Mouse (Mus musculus): ENCODE data around the gene Cd200r2. TPM values are rescaled to one million over a fixed set of nuclear protein-coding genes. Genes with fewer than 3 reads are reported as not detected.
"Not testable (repeated sequence)": the region's sequence is repeated elsewhere in the genome, so short reads cannot be mapped to it uniquely, and the experiment has no call there.

Cd200r2 gene
- 0.05 TPM in 1 of 2 replicates, not detected in the other for polyA plus RNA-seq (2015; fragmentation: Nextera tagmentation; extraction: Ambion mirVana)

DNA sequence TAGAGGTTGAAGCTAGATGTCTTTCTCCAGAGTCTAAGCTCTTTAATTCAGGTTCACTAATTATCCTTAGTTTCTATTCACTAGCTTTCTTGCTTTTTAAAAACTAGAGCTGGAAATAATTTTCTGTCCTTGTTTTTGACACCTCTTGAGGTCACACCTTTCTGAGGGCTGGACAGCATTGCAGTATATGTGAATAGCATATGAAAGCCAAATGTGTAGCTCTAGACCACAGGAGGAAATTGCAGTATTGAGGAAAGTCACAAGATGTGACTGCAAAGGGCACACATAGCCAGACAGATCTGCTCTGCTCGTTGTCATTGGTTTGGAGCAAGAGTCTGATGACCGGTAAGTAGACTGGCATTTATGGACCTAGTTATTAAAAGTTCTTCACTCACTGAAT lies at the start of gene Cd200r2:
TSS of gene Cd200r2 (plus strand) at position 301 of the 400 bp plus-strand sequence.
- Histone ChIP-seq H3K9ac (ENCODE audit: low read length) (no peak within 1 kb of the TSS), H3K4me3 (ENCODE audit: low read depth, low read length) (no peak within 1 kb of the TSS), H3K27ac (replicated peaks) (no peak within 1 kb of the TSS), H3K36me3 (ENCODE audit: control insufficient read depth, insufficient read depth, low read length) (no peaks in the 10 kb centered on the region), H3K4me1 (replicated peaks; ENCODE audit: control insufficient read depth, insufficient read depth) (no peaks in the 10 kb centered on the region), H3K4me2 (replicated peaks; ENCODE audit: low read depth) (no peak within 1 kb of the TSS), H3K27me3 (ENCODE audit: control insufficient read depth, insufficient read depth, low read length) (no peaks in the 10 kb centered on the region), H3K9me3 (ENCODE audit: control insufficient read depth, low read length) (no peaks in the 10 kb centered on the region)
- WGBS: 81% methylated on average over 2 of the region's 2 CpGs
- DNase-seq (ENCODE audit: low spot score): no peak
- TF ChIP-seq EP300 (optimal IDR thresholded peaks at IDR 0.05) (no peak), CTCF (IDR thresholded peaks at IDR 0.05; ENCODE audit: low read depth) (no peak)
- ATAC-seq (ENCODE audit: low FRiP score, low TSS enrichment): no peak

- H3K27ac ChIP-seq (replicated peaks): no peak overlapping the region
- no peak overlapping the region for H3K4me3 ChIP-seq (ENCODE audit: low read depth, low read length)
- H3K9me3 ChIP-seq (ENCODE audit: control insufficient read depth, low read length): no peaks in the 10 kb centered on the region
- WGBS: 49% methylated on average over 1 of the region's 1 CpGs
- no peak for DNase-seq (ENCODE audit: low spot score)
- no peak overlapping the region for H3K9ac ChIP-seq (ENCODE audit: low read length)
- no peak for ATAC-seq (ENCODE audit: low FRiP score, low TSS enrichment)
- TF ChIP-seq CTCF (IDR thresholded peaks at IDR 0.05; ENCODE audit: low read depth): no peak
- H3K4me2 ChIP-seq (replicated peaks; ENCODE audit: low read depth): no peak overlapping the region
- H3K4me1 ChIP-seq (replicated peaks; ENCODE audit: control insufficient read depth, insufficient read depth): no peaks in the 10 kb centered on the region
- no peaks in the 10 kb centered on the region for H3K27me3 ChIP-seq (ENCODE audit: control insufficient read depth, insufficient read depth, low read length)
- no peaks in the 10 kb centered on the region for H3K36me3 ChIP-seq (ENCODE audit: control insufficient read depth, insufficient read depth, low read length)
Observed at GRCm38 (mm10) chr16:44818010-44818409, 48.9 kb upstream of the Cd200r2 start.

- DNase-seq (ENCODE audit: low spot score): no peak
- WGBS: 68% methylated on average over 4 of the region's 4 CpGs
- Histone ChIP-seq H3K9ac (ENCODE audit: low read length) (no peak overlapping the region), H3K4me1 (replicated peaks; ENCODE audit: control insufficient read depth, insufficient read depth) (no peaks in the 10 kb centered on the region), H3K9me3 (ENCODE audit: control insufficient read depth, low read length) (no peaks in the 10 kb centered on the region), H3K27ac (replicated peaks) (no peak overlapping the region), H3K36me3 (ENCODE audit: control insufficient read depth, insufficient read depth, low read length) (no peaks in the 10 kb centered on the region), H3K4me3 (ENCODE audit: low read depth, low read length) (no peak overlapping the region), H3K4me2 (replicated peaks; ENCODE audit: low read depth) (no peak overlapping the region), H3K27me3 (ENCODE audit: control insufficient read depth, insufficient read depth, low read length) (no peaks in the 10 kb centered on the region)
- TF ChIP-seq CTCF (IDR thresholded peaks at IDR 0.05; ENCODE audit: low read depth) (no peak), EP300 (optimal IDR thresholded peaks at IDR 0.05) (no peak)
- no peak for ATAC-seq (ENCODE audit: low FRiP score, low TSS enrichment)
Observed at GRCm38 (mm10) chr16:44820545-44820944, 46.4 kb upstream of the Cd200r2 start.

- Histone ChIP-seq H3K9ac (ENCODE audit: low read length) (no peak overlapping the region), H3K36me3 (ENCODE audit: control insufficient read depth, insufficient read depth, low read length) (no peaks in the 10 kb centered on the region), H3K4me2 (replicated peaks; ENCODE audit: low read depth) (no peak overlapping the region), H3K27me3 (ENCODE audit: control insufficient read depth, insufficient read depth, low read length) (no peaks in the 10 kb centered on the region), H3K9me3 (ENCODE audit: control insufficient read depth, low read length) (no peaks in the 10 kb centered on the region), H3K4me1 (replicated peaks; ENCODE audit: control insufficient read depth, insufficient read depth) (no peaks in the 10 kb centered on the region), H3K27ac (replicated peaks) (no peak overlapping the region), H3K4me3 (ENCODE audit: low read depth, low read length) (no peak overlapping the region)
- DNase-seq (ENCODE audit: low spot score) (no peak), ATAC-seq (ENCODE audit: low FRiP score, low TSS enrichment) (no peak)
- TF ChIP-seq CTCF (IDR thresholded peaks at IDR 0.05; ENCODE audit: low read depth) (no peak), EP300 (optimal IDR thresholded peaks at IDR 0.05) (no peak)
- WGBS: 41% methylated on average over 3 of the region's 3 CpGs
Observed at GRCm38 (mm10) chr16:44832286-44832685, 34.6 kb upstream of the Cd200r2 start.

GRCm38 (mm10) chr16:44833189-44833588 lies 33.7 kb upstream of the Cd200r2 start:
- 32% methylated on average over 2 of the region's 2 CpGs for WGBS
- ATAC-seq (ENCODE audit: low FRiP score, low TSS enrichment): not testable (repeated sequence)

GRCm38 (mm10) chr16:44875178-44875577 lies 8.3 kb downstream of the Cd200r2 start:
- WGBS: 28% methylated on average over 1 of the region's 1 CpGs
- DNase-seq (ENCODE audit: low spot score): no peak
- H3K4me1 ChIP-seq (replicated peaks; ENCODE audit: control insufficient read depth, insufficient read depth): no peaks in the 10 kb centered on the region
- TF ChIP-seq CTCF (IDR thresholded peaks at IDR 0.05; ENCODE audit: low read depth) (no peak), EP300 (optimal IDR thresholded peaks at IDR 0.05) (no peak)
- no peak overlapping the region for H3K27ac ChIP-seq (replicated peaks)
- no peak for ATAC-seq (ENCODE audit: low FRiP score, low TSS enrichment)
- no peak overlapping the region for H3K9ac ChIP-seq (ENCODE audit: low read length)
- no peak overlapping the region for H3K4me3 ChIP-seq (ENCODE audit: low read depth, low read length)
- H3K36me3 ChIP-seq (ENCODE audit: control insufficient read depth, insufficient read depth, low read length): no peaks in the 10 kb centered on the region
- H3K27me3 ChIP-seq (ENCODE audit: control insufficient read depth, insufficient read depth, low read length): no peaks in the 10 kb centered on the region
- no peak overlapping the region for H3K4me2 ChIP-seq (replicated peaks; ENCODE audit: low read depth)
- no peaks in the 10 kb centered on the region for H3K9me3 ChIP-seq (ENCODE audit: control insufficient read depth, low read length)

More at GRCm38 (mm10) chr16:44833189-44833588, 33.7 kb upstream of the Cd200r2 start:
- not testable (repeated sequence) for H3K4me1 ChIP-seq (replicated peaks; ENCODE audit: control insufficient read depth, insufficient read depth); H3K9me3 ChIP-seq (ENCODE audit: control insufficient read depth, low read length); H3K36me3 ChIP-seq (ENCODE audit: control insufficient read depth, insufficient read depth, low read length); H3K9ac ChIP-seq (ENCODE audit: low read length); H3K4me3 ChIP-seq (ENCODE audit: low read depth, low read length); H3K27me3 ChIP-seq (ENCODE audit: control insufficient read depth, insufficient read depth, low read length); H3K27ac ChIP-seq (replicated peaks); H3K4me2 ChIP-seq (replicated peaks; ENCODE audit: low read depth); DNase-seq (ENCODE audit: low spot score)
